Mouse (Mus musculus): ENCODE measurements around the gene 9930021J03Rik. TPM values are rescaled to one million over a fixed set of nuclear protein-coding genes. Genes with fewer than 3 reads are reported as not detected.

The 9930021J03Rik gene
- polyA plus RNA-seq, 1 experiment from 2014 or later: 7.1 TPM

- DNase-seq: no peak
- Histone ChIP-seq H3K4me3 (ENCODE audit: low read depth, low read length) (no peak overlapping the region), H3K9me3 (ENCODE audit: low read depth, low read length) (no peaks in the 10 kb centered on the region), H3K27me3 (ENCODE audit: insufficient read depth, low read length) (peaks cover 43% of the 10 kb centered on the region), H3K4me1 (ENCODE audit: insufficient read depth) (no peaks in the 10 kb centered on the region), H3K27ac (ENCODE audit: low read depth) (no peak overlapping the region), H3K36me3 (ENCODE audit: insufficient read depth) (no peaks in the 10 kb centered on the region), H3K4me2 (no peak overlapping the region), H3K9ac (no peak overlapping the region)
- no peak for TF ChIP-seq CTCF (IDR thresholded peaks at IDR 0.05; ENCODE audit: low read depth)
- ATAC-seq (ENCODE audit: insufficient read depth): no peak
- 67% methylated on average over 4 of the region's 4 CpGs for WGBS
These were observed 139.6 kb downstream of the 9930021J03Rik start for GRCm38 (mm10) chr19:29666164-29666563.

GRCm38 (mm10) chr19:29664934-29665333, 140.9 kb downstream of the 9930021J03Rik start:
- ATAC-seq (ENCODE audit: insufficient read depth): no peak
- no peak for TF ChIP-seq CTCF (IDR thresholded peaks at IDR 0.05; ENCODE audit: low read depth)
- H3K27ac ChIP-seq (ENCODE audit: low read depth): no peak overlapping the region
- no peaks in the 10 kb centered on the region for H3K9me3 ChIP-seq (ENCODE audit: low read depth, low read length)
- H3K27me3 ChIP-seq (ENCODE audit: insufficient read depth, low read length): peaks cover 39% of the 10 kb centered on the region
- no peak for DNase-seq
- no peak overlapping the region for H3K4me3 ChIP-seq (ENCODE audit: low read depth, low read length)
- no peaks in the 10 kb centered on the region for H3K36me3 ChIP-seq (ENCODE audit: insufficient read depth)
- no peak overlapping the region for H3K4me2 ChIP-seq
- 73% methylated on average over 5 of the region's 5 CpGs for WGBS
- no peaks in the 10 kb centered on the region for H3K4me1 ChIP-seq (ENCODE audit: insufficient read depth)
- no peak overlapping the region for H3K9ac ChIP-seq

Other genes starting within 250 kb of the 9930021J03Rik start
- gene Ermp1, start 157.6 kb downstream of the 9930021J03Rik start, polyA plus RNA-seq (2014; fragmentation: Nextera tagmentation; extraction: Ambion mirVana): 7.4 and 8.4 TPM in 2 replicates
- gene Mlana, start 108.2 kb downstream of the 9930021J03Rik start, polyA plus RNA-seq (2014; fragmentation: Nextera tagmentation; extraction: Ambion mirVana): not detected in 2 replicates
- 15.2 and 16.1 TPM in 2 replicates for gene Ranbp6, start 7.0 kb upstream of the 9930021J03Rik start, polyA plus RNA-seq (2014; fragmentation: Nextera tagmentation; extraction: Ambion mirVana)
- gene Il33, start 119.1 kb upstream of the 9930021J03Rik start, polyA plus RNA-seq (2014; fragmentation: Nextera tagmentation; extraction: Ambion mirVana): 2.4 and 4.4 TPM in 2 replicates
- not detected in 2 replicates for gene Trpd52l3, start 197.8 kb upstream of the 9930021J03Rik start, polyA plus RNA-seq (2014; fragmentation: Nextera tagmentation; extraction: Ambion mirVana)
- gene Uhrf2, start 224.5 kb upstream of the 9930021J03Rik start, polyA plus RNA-seq (2014; fragmentation: Nextera tagmentation; extraction: Ambion mirVana): 78.5 and 78.6 TPM in 2 replicates